Mouse (Mus musculus): ENCODE data around the gene Rsph14.
A peak's percentile ranks its signal among the peaks of the same experiment; 100 is the strongest.

Gene Rsph14

DNA sequence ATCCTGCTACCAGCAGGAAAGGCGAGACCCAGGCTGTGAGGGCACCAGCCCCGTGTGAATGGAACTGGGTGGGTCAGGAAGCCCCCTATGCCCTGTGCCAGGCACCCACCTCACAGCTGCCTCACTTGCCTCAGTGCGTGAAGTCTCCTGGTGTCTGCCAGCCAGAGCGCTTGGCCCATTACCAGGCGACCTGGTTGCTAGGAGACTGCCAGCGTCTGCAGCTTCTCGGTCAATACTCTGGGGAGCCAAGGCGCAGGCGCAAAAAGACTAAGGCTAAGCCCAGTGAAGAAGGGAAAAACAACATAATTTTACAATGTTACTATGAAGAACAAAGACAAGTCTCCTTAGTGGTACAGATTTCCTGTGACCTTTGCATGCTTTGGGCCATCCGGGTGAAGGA is at the start of gene Rsph14:
Gene Rsph14 (minus strand): TSS at position 192 of the 400 bp plus-strand sequence.
- peak; percentile 64 to 69 for DNase-seq

DNA sequence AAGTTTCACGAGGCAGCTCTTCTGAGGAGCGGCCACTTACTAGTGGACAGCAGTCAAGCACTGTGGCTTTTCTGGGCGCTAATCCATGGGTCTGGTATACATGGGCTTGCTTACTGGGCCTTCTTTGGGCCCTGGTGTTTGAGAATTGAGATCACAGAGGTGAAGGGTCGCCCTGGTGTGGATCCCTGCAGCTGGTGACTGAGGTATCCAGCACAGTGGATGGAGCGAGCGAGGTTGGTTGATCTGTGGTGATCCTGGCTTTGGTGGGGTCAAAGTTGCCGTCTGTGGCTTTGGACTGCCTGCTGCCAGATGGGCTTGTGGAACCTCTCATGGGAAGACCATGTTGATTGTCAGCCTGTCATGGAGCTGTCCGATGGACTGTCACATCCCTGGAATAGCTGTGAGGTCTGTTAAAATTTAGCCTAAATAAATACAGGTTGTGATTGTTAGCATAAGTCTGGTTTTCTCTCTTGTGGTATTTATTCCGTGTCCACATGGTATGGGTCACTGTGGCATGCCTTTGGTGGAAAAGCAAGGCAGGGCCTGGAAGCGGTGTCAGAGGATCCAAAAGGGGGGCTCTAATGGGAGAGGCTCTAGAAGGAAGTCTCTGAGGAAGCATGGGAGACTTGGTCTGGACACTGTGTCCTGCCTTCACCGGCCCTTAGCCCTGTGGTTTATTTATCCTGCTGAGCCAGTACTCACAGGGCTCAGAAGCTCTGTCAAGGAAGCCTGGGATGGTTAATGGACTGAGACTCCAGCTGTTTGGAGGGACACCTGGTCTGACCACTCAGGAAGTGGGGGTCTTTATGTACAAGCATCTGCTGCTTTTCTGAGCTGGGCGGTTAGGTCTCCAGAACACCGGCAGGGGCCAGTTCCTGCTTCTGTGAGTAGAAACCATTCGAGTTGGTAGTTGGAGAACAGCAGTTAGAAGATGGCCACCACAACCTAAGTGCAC is 46.1 kb upstream of the Rsph14 start:
- no peak for DNase-seq

- no peak for DNase-seq
Measured at GRCm38 (mm10) chr10:75075665-75076064, 43.3 kb upstream of the Rsph14 start.

- no peak for DNase-seq
Measured at GRCm38 (mm10) chr10:75070281-75070976, 38.0 kb upstream of the Rsph14 start.

DNA sequence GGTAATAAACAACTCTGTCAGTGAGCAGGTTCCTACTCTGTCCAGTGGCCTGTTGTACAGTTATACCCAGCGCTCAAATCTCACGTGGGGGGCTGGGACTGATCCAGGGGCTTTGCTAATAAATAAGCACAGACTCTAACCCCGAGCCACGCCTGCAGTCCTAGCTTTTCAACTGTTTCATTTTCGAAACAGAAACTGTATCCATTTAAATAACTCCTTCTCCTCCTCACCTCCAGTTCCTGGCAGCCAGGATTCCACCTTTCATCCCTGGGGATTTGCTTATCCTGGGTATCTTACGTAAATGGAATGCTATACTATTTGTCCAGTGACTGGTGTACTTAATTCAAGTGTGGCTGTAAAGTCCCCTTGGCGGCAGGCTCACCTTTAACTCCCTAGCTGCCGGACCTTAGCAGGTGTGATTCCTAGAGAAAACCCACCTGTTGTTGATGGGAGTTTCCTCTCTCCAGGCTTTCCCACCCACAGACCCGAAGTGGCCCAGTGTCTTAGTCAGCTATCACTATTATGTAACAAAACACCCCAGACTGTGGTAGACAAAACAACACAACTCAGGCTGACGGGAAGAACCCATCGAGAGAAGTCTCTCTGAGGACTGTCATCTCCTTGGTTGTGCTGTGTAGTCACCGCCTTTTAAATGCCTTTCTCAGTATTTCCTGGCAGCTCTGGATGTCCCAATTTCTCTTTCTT is 36.4 kb upstream of the Rsph14 start:
- DNase-seq = no peak

- no peak for DNase-seq
Measured at GRCm38 (mm10) chr10:75068086-75068485, 35.7 kb upstream of the Rsph14 start.

DNA sequence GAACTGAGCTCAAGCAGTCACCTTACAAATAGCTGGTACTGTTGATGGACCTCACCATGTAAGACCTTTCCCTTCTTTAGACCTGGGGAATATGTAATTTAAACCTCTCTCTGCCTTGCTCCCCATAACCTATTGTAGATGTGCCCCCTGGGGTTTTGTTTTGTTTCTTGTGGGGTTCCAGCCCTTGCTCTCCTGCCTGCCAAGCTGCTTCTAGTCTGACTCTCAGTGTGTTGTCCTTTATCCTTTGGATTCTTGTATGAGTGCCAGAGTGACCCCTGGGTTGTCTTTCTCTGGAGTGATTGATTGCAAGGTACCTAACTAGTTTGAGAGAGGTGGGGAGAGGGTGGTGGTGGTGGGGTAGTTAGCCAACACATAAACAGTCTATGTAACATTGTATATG is 35.1 kb upstream of the Rsph14 start:
- no peak for DNase-seq

DNA sequence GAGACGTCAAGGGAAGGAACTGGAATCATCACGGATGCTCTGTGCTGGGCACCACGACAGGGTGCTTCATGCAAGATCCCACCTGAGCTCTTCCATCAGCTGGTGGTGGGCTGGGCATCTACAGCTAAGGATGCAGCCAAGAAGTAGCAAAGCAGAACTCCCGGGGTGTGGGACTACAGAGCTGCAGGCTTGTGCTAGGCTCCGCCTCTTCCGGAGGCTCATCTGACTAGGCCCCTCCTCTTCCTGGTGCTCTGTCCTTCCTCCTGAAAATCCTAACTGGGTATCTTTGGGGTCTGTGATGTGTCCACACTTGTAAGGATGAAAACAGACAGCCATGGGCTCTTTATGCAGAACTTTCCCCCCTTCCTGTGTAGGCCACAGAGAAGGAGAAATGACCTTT is 33.3 kb upstream of the Rsph14 start:
- no peak for DNase-seq

- DNase-seq = no peak
Measured at GRCm38 (mm10) chr10:75063301-75063965, 31.0 kb upstream of the Rsph14 start.

GRCm38 (mm10) chr10:75062621-75063020 is 30.2 kb upstream of the Rsph14 start:
- no peak for DNase-seq

DNA sequence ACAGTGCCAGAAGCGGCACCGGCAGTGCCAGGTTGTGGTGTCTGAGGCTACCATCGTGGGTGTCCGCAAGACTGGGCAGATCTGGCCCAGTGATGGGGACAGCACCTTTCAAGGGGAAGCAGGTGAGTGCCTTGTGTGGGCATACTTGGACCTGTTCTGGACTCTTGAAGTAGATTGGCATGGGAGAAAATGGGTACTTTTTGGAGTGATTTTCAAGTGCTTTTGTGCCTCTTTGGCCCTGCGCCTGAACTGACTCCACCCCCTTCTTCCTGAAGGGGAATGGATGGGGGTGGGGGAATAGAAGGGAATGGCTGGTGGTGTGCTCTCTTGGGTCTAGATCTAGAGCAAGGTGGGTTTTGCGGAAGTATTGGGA is 29.8 kb upstream of the Rsph14 start:
- DNase-seq = peak in 1 of 2 experiments; percentile 27

GRCm38 (mm10) chr10:75061341-75062188 is 29.2 kb upstream of the Rsph14 start:
- peak; percentile 24 to 47 for DNase-seq

- DNase-seq = peak; percentile 25 to 62
Measured at GRCm38 (mm10) chr10:75060843-75061235, 28.5 kb upstream of the Rsph14 start.

- DNase-seq = peak; percentile 86 to 89
Measured at GRCm38 (mm10) chr10:75060217-75060842, 27.9 kb upstream of the Rsph14 start, which contains the start of gene Bcr. TSS of gene Bcr (plus strand) at chr10:75060592.

- DNase-seq = peak; percentile 82 to 83
Measured at GRCm38 (mm10) chr10:75059396-75059795, 27.0 kb upstream of the Rsph14 start.

DNA sequence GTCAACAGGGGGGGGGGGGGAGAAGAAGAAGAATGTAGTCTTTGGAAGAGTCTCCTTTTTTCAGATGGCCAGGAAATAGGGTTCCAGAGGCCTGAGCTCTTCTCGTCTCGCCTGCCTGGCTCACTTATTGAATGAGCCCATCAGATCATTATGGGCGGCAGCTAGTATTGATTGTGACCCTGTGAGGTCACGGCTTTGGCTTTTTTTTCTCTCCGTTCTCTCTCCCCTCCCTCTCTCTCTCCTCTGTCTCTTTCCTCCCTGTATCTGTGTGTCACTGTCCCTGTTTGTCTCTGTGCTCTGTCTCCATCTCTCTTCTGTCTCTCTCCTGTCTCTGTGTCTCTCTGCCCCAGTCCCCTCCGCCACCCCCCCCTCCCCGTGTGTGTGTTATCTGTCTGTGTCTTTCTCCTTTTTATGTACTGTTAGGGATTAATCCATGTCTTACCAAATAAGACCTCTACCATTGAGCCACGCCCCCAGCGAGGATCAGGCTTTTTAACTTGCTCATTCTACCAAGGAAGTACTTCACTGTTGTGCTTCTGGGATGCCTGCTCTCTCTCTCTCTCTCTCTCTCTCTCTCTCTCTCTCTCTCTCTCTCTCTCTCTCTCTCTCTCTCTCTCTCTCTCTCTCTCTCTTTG is 26.5 kb upstream of the Rsph14 start:
- DNase-seq = no peak

- no peak for DNase-seq
Measured at GRCm38 (mm10) chr10:75058336-75058735, 25.9 kb upstream of the Rsph14 start.

DNA sequence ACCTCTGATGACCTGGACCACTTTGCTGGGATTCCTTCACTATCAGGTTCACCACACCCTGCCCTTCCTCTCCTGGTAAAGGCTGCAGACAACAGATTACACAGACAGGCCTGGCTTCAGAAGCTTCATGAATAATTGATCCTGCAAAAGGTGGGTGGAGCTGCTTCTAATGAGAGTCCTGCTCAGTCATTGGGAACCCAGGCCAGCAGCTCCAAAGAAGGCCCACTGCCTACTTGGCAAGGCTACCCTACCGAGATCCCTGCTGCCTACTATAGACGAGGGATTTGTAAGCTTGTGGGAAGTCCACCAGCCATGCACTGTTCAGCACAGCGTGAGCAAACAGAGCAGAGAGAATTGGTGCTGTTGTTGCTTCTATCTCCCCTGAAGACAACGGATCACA is 23.9 kb upstream of the Rsph14 start:
- no peak for DNase-seq

- no peak for DNase-seq
Measured at GRCm38 (mm10) chr10:75055672-75056071, 23.3 kb upstream of the Rsph14 start.

GRCm38 (mm10) chr10:75054125-75054524 is 21.7 kb upstream of the Rsph14 start:
- peak; percentile 25 to 26 for DNase-seq

DNA sequence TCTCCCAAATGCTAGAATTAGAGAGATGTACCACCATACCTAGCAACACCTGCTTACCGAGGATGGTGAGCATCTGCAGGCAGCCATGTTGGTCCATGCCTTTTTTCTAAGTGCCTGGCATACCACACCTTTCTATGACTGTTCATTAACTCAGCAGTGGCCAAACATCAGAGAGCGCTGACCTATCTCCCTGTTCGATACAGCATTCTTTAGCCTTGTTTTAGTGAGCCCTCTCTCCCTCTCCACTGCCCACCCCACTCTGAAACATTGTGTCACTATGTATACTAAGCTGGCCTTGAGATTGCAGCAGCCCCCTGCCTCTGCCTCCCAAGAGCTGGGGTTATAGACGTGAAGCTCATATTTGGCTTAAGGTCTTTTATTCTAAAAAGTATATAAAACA is 21.3 kb upstream of the Rsph14 start:
- DNase-seq = no peak

All from cerebellum, adult 18-20 months (tissue).